Mouse (Mus musculus): ENCODE results near the gene Cpn1.
"Not testable (repeated sequence)": the region's sequence is repeated elsewhere in the genome, so short reads cannot be mapped to it uniquely, and the experiment has no call there.

The Cpn1 gene

DNA sequence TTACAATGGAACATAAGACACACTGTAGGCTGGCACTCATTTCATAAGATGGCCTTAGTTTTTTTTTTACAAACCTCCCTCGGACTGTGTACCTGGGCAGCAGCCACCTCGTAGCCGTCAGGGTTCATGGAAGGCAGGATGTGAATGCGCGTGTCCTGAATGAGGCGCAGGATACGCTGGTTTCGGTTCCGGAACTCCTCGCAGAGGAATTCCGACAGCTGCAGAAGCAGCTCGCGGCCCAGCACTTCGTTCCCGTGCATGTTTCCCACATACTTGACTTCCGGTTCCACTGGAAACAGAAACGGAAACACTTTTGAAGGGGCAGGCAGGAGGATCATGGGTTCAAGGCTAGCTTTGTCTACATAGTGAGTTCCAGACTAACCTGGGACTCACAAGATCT lies 5.6 kb downstream of the Cpn1 start:
- no peak for DNase-seq

DNA sequence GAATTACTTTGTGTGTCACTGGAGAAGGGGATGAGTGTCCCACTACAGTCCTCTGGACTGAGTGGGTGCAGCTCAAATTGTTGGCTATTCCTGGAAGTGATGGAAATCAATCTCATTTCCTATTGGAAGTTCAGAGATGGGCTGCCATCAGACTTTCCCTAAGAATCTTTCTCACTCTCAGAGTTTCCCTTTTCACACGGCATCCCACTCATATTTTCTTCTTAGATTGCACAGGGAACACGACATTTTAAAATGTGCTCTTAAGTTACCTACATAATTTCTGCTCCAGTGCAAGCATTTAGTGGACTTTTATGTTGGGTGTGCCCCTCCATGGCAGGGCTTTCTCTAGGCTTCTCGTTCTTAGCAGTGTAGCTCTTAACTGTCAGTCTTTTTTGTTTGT lies 8.6 kb downstream of the Cpn1 start:
- no peak for DNase-seq

GRCm38 (mm10) chr19:43976661-43977060 lies 9.7 kb downstream of the Cpn1 start:
- no peak for DNase-seq

DNA sequence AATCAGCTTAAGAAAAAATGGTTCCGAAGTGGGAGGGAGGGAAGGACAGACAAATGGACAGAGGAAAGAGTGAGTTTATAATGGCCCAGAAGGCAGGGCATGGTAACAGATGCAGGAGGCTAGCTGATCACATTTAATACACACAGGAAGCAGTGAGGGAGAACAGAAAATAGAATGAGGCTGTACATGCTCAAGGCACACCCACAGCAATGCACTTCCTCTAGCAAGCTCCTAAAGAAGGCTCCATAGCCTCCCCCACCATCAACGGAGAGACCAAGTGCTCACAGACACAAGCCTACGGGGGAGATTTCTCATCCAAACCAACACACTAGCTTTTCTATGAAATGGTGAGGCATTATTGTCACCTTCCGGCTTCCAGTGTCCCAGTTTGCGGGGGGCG lies 12.1 kb downstream of the Cpn1 start:
- no peak for DNase-seq

DNA sequence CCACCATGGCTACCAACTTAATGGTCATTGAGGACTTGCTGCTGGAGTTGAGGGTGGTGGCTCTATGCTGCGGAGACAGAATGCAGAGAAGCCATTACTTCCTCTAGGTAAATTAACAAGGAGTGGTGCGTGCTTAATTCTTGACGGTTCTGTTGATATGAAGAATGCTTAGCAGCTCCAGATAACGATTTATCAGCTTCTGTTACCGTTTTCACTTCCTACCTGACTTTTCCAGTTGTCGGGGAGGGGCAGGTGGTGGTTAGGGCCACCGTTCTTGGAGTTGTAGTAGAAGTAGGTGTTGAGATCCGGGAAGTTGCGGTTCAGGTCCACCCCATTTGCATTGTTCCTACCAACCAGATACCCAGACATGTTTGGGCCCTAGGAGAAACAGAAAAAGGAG lies 12.6 kb downstream of the Cpn1 start:
- no peak for DNase-seq

DNA sequence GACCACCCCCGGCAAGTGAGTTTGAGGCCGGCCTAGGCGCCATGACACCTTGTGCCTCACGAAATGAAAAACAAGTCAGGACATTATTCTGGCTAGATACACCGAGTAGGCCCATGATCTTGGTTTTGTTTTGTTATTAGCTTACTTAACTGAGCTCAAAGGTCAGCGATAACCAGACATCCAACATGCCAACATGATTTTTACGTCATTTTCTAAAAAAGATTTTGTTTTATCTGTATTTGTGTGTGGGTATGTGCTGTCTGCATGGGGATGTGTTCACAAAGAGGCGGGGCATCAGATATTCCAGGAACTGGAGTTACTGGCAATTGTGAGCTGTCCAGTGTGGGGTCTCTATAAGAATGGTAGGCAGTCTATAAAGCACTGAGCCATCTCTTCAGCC lies 14.2 kb downstream of the Cpn1 start:
- DNase-seq = no peak

DNA sequence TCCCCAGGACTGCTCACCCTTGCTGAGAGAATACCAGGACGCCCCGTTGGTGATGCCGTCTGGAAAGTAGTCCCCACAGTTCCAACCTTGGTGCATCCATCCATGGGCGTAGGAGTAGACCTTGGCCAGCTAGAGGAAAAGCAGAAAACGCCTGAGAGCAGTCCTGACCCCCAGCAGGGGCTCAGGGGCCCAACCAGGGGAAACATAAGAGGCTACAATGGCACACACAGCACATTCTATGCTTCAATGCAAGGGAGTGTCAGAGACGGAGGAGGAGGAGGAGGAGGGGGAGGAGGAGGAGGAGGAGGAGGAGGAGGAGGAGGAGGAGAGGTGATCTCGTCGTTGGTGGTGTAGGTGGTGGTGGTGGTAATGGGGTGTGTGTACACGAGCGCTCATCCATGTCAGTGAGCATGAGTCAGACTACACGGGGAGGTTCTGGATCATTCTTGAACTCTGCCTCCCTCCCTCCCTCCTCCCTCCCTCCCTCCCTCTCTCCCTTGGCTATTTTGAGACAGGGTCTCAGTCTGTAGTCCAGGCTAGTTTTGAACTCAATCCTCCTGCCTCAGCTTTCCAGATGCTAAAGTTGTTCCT lies 17.8 kb downstream of the Cpn1 start:
- no peak for DNase-seq

- DNase-seq = no peak
These were observed 19.9 kb downstream of the Cpn1 start for GRCm38 (mm10) chr19:43966481-43966880.

GRCm38 (mm10) chr19:43965496-43966085 lies 20.8 kb downstream of the Cpn1 start:
- peak; percentile 18 for DNase-seq

DNA sequence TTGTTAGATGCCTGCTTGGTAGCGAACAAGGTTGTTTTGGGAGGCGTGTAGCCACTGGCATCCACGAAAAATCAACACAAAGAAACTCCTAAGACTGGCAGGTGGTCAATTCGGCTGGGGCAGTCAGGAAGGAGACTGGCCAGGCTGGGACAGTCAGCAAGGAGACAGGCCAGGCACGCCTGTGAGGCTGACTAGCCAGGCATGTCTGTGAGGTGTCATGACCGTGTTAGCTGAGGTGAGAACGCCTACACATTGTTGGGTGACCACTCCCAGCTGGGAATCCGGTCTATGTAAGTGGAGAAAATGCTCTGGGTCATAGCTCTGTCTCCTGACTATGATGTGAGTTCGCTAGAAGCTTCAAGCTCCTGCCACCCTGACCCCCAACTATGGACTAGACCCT lies 23.6 kb downstream of the Cpn1 start:
- no peak for DNase-seq

DNA sequence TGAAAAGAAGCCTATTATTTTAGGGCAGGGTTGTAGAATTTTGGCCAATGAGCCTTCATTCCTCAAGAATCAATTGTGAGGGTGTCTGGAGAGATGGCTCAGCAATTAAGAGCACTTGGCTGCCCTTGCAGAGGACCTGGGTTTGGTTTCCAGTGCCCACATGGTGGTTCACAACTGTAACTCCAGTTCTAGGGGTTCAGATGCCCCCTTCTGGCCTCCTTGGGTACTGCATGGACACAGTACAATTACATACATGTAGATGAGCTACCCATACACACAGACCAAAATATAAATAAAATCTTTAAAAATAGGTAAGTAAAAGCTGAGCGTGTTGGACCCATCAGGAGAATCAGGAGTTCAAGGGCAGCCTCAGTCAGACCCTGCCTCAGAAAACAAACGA lies 25.2 kb downstream of the Cpn1 start:
- DNase-seq = peak; percentile 47

GRCm38 (mm10) chr19:43960014-43960413 lies 26.3 kb downstream of the Cpn1 start:
- no peak for DNase-seq

DNA sequence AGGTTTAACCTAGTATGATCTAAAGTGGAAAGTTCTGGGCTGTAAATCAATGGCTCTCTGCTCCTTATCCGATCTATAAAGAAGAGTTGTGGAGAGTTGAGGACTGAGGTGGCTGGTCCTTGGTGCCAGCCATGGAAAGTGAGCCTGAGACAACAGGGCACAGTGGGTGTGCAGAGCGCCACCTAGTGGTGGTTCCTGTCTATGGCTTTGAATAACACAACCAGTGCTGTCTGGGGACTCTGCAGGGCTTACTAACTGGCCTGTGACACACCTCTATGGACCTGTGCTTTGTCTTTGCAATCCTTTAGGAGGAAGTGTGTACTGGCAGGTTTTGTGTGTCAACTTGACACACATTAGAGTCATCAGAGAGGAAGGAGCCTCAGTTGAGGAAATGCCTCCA lies 27.2 kb downstream of the Cpn1 start:
- peak; percentile 68 for DNase-seq

- DNase-seq = no peak
These were observed 28.5 kb downstream of the Cpn1 start for GRCm38 (mm10) chr19:43957881-43958280.

DNA sequence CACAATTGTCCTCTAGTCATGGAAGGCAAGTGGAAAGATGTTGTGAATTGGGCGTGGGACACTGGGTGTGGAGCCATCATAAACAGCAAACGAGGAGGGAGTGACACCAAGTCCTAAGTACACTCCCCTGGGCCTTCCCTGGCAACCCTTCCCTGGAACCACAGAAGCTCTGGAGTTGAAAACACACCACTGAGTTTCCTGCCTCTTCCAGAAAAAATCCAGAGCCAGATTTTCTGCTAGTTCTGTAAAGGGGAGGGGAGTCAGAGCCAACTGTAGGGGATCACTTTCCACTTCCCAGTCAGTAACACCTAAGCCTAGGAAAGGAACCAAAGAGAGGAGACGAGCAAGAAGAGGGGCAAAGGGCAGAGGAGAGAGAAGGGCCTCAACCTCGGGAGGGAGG lies 29.0 kb downstream of the Cpn1 start:
- DNase-seq = no peak

DNA sequence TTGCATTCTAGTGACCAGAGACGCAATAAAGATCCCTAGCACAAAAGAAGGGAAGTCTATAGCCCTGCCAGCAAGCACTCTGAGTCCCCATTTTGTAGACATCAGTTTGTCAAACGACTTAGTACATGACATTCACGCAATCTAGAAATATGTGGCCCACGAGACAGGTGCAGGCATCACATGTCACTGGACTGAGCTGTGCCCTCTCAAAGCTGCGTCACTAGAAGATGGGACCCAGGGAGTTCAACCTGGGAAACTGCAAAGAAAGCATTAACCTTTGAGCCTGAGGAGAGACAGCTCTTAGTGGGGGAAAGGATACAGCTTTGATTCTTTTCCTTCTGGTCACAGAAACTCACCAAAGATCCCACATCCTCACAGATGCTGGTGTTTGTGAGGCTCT lies 31.1 kb downstream of the Cpn1 start:
- no peak for DNase-seq

GRCm38 (mm10) chr19:43954864-43955263 lies 31.5 kb downstream of the Cpn1 start:
- no peak for DNase-seq

- not testable (repeated sequence) for DNase-seq
These were observed 33.4 kb downstream of the Cpn1 start for GRCm38 (mm10) chr19:43952936-43953335.

DNA sequence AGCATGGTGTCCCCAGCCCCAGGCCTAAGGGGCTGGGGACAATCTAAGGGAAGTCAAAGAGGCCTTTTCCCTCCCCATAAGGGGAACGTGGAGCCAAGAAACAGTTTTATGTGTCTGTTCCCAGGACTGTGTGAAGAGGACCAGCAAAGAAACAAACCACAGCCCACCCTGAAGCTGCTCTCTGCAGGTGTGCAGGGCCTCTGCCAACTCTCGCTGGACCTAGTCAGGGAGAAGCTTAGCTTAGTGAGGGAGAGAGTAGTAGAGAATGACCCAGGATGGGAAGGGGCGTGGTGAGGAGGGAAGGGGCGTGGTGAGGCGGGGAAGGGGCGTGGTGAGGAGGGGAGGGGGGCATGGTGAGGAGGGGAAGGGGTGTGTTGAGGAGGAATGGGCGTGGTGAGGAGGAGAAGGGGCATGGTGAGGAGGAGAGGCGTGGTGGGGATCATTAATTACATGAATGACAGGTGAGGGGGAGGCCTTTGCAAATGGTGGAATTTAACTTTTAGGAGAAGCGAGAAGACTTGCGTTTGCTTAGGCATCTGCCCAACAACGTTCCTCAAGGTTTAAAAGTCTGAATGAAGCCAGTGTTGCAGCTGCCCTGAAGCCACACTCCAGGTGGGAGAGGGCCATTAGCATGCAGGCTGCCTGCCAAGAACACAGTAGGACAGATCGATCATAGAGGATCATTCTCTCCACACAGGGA lies 37.1 kb downstream of the Cpn1 start:
- DNase-seq = peak; percentile 13

GRCm38 (mm10) chr19:43944566-43944965 lies 41.8 kb downstream of the Cpn1 start:
- no peak for DNase-seq

DNA sequence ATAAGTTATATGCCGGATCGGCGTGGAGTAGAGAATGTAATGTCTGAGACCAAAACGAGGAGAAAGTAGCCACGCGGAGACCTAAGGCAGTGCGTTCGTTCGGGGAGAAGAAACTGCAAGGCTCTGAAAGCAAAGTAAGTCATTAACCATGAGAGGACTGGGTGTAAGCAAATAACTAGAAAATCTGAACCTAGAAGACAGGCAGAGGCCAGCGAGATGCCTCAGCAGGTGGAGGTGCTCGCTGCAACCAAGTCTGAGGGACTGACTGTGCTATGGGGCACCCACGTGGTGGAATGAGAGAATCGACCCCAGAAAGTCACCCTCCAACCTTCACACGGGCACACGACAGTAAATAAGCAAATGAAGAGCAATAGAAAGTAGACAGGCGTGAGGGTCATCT lies 43.3 kb downstream of the Cpn1 start:
- no peak for DNase-seq

- peak; percentile 89 for DNase-seq
These were observed 46.3 kb downstream of the Cpn1 start, which contains the start of gene Dnmbp for GRCm38 (mm10) chr19:43939769-43940689. Gene Dnmbp, minus strand, starts transcription at chr19:43940191.

- DNase-seq = no peak
These were observed 47.1 kb downstream of the Cpn1 start for GRCm38 (mm10) chr19:43939171-43939768.

All from thymus, postnatal 14 days (tissue).